Mouse (Mus musculus): ENCODE results near the gene Chid1.

DNA sequence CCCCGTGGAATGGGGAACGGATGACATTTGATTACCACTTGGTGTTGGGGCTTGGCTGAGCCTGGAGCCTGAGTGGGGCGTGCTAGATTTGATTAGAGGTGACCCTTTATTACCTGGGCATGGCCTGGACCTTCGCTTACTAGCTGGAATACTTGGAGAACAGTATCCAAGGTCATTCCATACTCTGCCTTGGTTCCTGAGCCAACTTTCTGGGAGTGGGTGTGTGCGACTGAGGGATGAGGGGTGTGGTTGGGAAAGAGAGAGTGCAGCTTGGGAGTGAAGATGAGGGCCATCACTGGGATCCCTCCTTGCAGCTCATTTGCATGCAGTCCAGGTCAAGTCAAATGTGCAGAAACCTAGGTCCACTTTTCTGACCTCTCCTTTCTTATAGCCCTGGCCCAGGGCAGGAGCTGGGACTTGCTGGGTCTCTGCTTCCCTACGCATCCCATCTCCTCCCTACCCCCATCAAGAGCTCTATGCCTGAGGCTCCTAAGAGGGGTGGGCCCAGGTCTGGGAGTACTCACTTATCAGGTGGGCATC, 56.5 kb downstream of the Chid1 start:
- TF ChIP-seq CTCF (IDR thresholded peaks at IDR 0.05; ENCODE audit: low read depth) (no peak), EP300 (IDR thresholded peaks at IDR 0.05; ENCODE audit: low read depth) (no peak)
